Mouse (Mus musculus): ENCODE data around the gene Tnfrsf1b. TPM values are rescaled to one million over a fixed set of nuclear protein-coding genes. Genes with fewer than 3 reads are reported as not detected.

The Tnfrsf1b gene
- 10 to 100 TPM in 2 of 4 experiments, 1 to 10 TPM in 2; 6.9 to 17.0 (median 11.6) TPM for total RNA-seq (2022)

GRCm38 (mm10) chr4:145246173-145247011 lies at the start of gene Tnfrsf1b:
Gene Tnfrsf1b, minus strand, starts transcription at chr4:145246870.
- no peak for DNase-seq

GRCm38 (mm10) chr4:145295589-145296300 lies 49.1 kb upstream of the Tnfrsf1b start:
- DNase-seq = peak; percentile 52

- no peak for DNase-seq
Measured at GRCm38 (mm10) chr4:145294588-145294987, 47.9 kb upstream of the Tnfrsf1b start.

GRCm38 (mm10) chr4:145286369-145287120 lies 39.9 kb upstream of the Tnfrsf1b start:
- peak; percentile 63 for DNase-seq

- no peak for DNase-seq
Measured at GRCm38 (mm10) chr4:145284675-145285074, 38.0 kb upstream of the Tnfrsf1b start.

GRCm38 (mm10) chr4:145283441-145283840 lies 36.8 kb upstream of the Tnfrsf1b start:
- no peak for DNase-seq

- DNase-seq = peak; percentile 69
Measured at GRCm38 (mm10) chr4:145280966-145281365, 34.3 kb upstream of the Tnfrsf1b start.

GRCm38 (mm10) chr4:145278724-145279370 lies 32.2 kb upstream of the Tnfrsf1b start:
- DNase-seq = no peak

GRCm38 (mm10) chr4:145278231-145278630 lies 31.6 kb upstream of the Tnfrsf1b start:
- DNase-seq = no peak

GRCm38 (mm10) chr4:145276368-145277249 lies 29.9 kb upstream of the Tnfrsf1b start:
- DNase-seq = no peak

GRCm38 (mm10) chr4:145274887-145275286 lies 28.2 kb upstream of the Tnfrsf1b start:
- no peak for DNase-seq

GRCm38 (mm10) chr4:145273923-145274322 lies 27.3 kb upstream of the Tnfrsf1b start:
- DNase-seq = no peak

- no peak for DNase-seq
Measured at GRCm38 (mm10) chr4:145272763-145273162, 26.1 kb upstream of the Tnfrsf1b start.

GRCm38 (mm10) chr4:145271634-145272033 lies 25.0 kb upstream of the Tnfrsf1b start:
- DNase-seq = no peak

- no peak for DNase-seq
Measured at GRCm38 (mm10) chr4:145270136-145270535, 23.5 kb upstream of the Tnfrsf1b start.

GRCm38 (mm10) chr4:145267631-145268110 lies 21.0 kb upstream of the Tnfrsf1b start:
- peak; percentile 49 for DNase-seq

GRCm38 (mm10) chr4:145266505-145266904 lies 19.8 kb upstream of the Tnfrsf1b start:
- DNase-seq = no peak

- no peak for DNase-seq
Measured at GRCm38 (mm10) chr4:145264761-145265160, 18.1 kb upstream of the Tnfrsf1b start.

GRCm38 (mm10) chr4:145263583-145263982 lies 16.9 kb upstream of the Tnfrsf1b start:
- DNase-seq = no peak

- DNase-seq = no peak
Measured at GRCm38 (mm10) chr4:145260802-145261201, 14.1 kb upstream of the Tnfrsf1b start.

Measured in adrenal gland, adult 8-10 months (tissue).